Mouse (Mus musculus): ENCODE measurements around the gene Cckbr.
A peak's percentile ranks its signal among the peaks of the same experiment; 100 is the strongest.
"Not testable (repeated sequence)": the region's sequence is repeated elsewhere in the genome, so short reads cannot be mapped to it uniquely, and the experiment has no call there.

The Cckbr gene

DNA sequence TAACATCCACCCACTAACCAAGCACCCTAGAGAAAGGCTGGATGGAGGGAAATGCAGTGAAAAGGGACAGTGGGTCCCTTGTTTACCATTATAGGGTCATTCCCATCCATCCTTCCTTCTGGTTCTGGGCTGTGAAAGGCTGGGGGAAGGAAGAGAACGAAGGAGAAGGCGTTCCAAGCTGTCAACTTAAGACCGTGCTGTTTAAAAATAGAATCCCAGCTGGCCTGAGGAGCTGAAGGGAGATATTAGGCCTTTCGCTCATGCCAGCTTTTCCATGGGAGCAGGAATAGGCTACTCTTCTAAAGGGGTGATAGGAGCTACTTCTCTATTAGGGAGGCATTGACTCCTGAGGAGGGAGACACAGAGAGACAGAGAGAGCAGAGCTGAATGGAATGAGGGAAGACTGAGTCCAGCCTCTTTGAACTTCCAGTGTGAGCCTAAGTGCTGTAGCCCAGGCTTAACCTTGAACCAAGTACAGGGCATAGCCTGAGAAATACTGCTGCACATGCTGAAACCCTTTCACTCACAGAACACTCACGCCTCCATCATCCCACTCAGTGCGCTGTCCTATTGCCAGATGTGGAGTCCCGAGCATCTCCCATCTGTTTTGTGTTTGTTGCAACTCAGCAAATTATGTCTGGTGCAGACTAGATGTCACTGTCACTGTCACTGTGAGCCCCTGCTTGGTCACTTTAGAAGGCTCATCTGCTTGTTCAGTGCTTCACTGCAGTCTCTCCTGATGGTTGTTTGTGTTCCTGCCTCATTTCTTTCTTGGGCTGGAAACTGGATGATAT, 12.6 kb downstream of the Cckbr start:
- DNase-seq (ENCODE audit: low spot score) = no peak

DNA sequence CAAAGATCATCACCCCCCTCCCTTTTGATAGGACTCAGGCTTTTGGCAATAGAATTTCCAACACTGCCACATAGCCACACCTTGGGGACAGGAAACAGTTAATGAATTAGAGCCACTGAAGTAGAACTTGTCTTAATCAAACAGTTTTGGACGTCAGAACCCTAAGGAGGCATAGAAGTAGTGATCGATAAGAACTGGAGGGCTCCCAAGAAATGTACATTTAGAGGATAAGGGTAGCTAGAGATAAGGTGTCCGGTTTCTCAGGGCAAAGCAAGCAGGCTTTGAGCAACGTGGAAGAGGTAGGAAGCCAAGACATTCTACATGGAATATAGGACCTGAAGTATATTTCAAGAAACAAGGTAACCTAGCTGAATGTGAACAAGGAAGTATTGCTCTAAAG, 15.9 kb downstream of the Cckbr start:
- DNase-seq (ENCODE audit: low spot score) = no peak

DNA sequence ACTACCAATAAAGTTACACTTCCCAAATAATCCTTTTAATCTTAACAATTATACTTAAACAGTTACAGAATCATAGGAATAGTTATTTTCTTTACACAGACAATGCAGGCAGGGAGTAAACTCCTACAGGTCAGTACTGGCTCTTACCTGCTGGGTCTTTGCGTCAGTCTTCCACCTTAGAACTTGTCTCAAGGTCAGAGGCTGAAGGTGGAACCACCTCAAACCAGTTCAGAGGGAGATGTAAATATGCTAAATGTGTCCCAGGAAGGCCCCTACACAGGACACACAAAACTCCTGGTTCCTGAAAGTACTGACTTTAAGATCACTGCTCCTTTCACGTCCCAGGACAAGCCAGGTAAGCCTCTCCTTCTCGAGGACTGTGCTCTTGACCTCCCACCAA, 19.5 kb downstream of the Cckbr start:
- DNase-seq (ENCODE audit: low spot score) = no peak

DNA sequence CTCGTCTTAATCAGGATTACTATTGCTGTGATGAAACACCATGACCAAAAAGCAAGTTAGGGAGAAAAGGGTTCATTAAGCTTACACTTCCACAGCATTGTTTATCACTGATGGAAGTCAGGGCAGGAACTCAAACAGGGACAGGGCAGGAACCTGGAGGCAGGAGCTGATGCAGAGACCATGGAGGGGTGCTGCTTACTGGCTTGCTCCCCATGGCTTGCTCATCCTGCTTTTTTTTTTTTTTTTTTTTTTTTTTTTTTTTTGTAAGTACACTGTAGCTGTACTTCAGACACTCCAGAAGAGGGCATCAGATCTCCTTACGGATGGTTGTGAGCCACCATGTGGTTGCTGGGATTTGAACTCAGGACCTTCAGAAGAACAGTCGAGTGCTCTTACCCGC, 27.8 kb downstream of the Cckbr start:
- not testable (repeated sequence) for DNase-seq (ENCODE audit: low spot score)

DNA sequence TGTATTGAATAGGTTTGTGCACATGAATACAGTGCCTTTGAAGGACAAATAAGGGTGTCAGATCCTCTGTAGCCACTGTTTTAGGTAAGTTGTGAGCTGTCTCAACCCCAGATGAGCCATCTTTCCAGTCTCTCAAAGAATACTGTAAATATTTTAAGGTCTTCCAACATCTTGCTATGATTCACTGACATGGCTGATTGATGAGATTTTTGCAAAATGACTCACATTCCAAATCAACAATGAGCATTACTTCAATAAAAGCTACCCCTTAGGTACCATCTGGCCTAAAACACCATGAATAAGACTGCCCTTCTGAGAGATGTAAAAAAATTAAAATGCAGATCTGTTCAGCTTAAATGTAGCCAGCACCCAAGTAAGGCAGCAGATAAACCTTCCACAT, 33.0 kb downstream of the Cckbr start:
- no peak for DNase-seq (ENCODE audit: low spot score)

DNA sequence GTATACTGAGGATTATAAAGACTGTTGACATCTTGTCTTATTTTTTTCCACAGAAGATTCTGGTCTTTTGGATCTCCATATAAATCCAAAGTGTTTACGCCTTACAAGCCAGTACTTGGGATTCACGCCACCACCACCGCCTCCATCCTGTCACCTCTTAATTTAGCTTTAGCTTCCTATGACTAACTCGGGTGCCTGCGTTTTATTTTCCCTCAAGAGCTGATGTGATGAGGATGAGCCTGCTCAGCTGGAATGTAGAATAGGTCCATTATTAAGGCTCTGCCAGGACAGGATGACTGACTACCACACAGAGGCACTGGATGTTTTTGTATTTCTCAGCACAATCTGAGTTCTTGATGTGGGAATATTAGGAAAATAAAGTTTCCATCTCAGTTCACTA, 40.0 kb downstream of the Cckbr start:
- not testable (repeated sequence) for DNase-seq (ENCODE audit: low spot score)

DNA sequence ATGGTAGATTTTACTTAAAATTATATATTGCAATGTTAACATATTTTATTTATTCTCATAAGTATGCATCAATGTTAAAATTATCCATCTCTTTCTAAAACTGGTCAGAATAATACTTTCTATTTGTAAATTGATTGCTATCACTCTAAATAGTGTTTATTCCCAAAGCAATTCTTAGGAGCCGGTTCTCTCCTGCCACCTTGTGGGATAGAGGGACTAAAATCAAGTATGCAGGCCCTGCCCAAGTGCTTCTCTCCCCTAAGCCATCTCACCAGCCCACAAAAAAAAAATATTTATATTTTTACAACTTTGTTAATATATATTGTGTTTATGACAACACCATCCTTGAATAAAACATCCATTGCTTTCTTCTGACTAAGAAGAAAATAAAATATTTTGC, 47.1 kb downstream of the Cckbr start:
- DNase-seq (ENCODE audit: low spot score) = no peak

DNA sequence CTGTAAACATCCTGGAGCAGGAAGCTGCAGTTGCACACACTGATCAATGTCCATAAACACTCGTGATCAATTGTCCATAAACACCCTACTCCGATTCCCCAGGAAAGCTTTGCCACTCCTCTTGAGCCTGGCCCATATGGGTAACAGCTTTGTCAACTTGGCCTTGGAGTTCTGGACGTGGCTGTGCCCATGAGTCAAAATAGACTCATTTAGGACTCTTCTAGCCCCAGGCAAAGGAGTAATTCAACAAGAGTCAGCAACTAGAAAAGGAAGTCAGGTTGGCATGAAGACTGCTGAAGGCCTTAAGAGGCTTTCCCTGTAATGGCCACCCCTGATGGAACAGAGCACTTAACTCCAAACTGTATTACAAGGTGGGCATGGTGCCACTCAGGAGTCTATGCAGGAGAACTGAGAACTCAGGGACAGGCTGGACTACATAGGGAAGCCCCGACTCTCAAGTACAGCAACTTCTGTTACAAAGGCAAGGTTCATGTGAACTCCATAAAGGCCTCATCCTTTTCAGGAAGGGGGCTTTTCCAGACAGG, 49.3 kb downstream of the Cckbr start:
- no peak for DNase-seq (ENCODE audit: low spot score)

DNA sequence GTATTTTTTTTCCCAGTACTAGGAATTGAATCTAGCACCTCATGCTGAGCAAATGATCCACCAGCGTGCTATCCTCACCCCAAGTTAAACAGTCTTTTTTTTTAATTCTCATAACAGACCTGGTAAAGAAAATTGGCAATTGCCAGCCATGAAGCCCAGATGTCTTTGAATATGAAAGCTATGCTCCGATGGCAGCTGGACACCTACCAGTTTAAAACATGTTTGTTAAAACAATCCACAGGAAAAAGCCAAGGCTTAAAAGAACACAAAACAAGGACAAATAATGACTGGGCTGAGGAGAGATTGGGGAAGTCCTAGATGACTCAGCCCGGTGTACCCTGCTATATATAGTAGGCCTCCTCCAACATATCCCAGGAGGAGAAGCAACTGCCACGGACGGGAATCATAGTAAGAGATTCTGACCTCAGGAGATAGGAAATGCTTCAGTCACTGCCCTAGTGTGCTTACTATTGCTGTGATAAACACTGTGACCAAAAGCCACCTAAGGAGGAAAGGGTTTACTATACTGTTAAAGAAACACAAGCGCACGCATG, 49.9 kb downstream of the Cckbr start:
- no peak for DNase-seq (ENCODE audit: low spot score)

DNA sequence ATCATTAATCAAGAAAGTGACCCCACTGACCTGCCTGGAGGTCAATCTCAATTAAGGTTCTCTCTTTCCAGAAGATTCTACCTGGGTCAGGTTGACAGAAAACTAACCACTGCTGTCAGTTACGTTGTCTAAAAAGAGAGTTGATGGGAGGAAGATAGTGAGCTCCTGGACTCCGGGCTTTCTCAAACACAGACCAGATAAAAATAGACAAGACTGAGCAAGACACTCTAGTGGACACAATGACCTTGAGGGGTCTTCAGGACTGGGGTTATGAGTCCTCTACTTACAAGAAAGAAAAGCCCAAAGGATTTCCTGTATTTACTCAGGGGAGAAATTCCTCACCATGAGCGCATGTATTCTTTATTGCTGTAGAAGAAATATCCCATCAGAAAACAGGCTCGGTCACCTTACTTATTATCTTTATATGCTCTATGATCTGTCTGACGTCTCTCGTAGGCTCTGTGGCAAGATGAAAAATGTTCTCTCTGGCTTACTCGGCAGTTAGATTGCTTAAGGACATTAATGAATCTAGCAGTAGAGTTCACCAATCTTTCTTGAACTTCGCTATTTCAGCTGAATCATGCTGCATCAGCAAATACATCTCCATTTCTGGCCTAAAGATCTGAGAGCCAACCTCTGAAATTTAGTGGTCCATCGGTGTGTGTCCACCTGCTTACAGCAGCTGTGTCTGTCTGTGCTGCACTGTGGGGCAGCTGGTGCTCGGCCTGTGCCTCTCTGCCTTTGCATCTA, 51.3 kb downstream of the Cckbr start:
- DNase-seq (ENCODE audit: low spot score) = no peak

DNA sequence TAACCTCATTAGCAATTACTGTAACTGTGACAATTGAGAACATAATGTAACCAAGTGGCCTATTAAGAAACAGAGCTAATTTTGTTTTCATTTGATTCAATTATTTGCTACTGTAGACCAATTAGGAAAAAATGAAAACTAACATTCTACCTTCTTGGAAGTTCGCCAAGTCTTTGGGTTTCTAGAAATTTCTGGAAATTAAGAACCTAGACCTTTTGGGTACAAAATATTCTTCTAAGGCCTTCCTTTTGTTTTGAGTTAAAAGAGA, 51.8 kb downstream of the Cckbr start:
- DNase-seq (ENCODE audit: low spot score) = no peak

DNA sequence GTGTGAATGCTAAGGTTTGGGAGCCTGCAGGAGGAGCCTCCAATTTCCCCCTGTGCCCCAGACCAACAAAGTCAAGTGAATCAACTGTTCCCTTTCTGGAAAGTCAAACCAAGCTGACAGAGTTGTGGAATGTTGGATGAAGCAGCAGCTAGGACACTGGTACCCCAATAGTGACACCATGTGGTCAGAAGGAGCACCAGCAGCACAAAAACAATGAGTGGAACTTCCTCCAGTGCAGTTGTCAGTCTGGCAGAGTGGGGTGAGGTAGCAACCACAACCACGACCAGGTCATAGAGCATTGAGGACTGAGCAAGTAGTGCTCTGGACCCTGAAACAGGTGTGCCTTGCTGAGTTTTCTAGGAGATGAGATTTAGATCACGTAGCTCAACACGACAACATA, 52.3 kb downstream of the Cckbr start:
- peak; percentile 20 for DNase-seq (ENCODE audit: low spot score)

DNA sequence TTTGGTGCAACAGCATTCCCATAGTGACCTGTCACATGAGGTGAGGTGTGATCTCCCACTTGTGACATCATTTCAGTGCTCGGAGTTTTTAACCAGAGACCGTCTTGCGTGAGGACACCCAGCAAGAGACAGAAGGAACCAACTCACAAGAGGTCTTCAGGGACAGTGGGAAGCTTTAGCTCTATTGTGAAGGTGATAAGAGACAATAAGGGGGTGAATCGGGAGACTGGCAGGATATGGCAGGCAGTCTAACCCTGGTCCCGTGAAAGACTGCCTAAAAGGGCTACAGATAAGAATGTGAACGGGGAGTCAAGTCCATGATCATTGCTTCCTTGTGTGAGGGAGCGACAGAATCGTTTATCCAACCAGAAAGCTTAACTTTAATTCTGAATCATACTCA, 52.8 kb downstream of the Cckbr start:
- no peak for DNase-seq (ENCODE audit: low spot score)

DNA sequence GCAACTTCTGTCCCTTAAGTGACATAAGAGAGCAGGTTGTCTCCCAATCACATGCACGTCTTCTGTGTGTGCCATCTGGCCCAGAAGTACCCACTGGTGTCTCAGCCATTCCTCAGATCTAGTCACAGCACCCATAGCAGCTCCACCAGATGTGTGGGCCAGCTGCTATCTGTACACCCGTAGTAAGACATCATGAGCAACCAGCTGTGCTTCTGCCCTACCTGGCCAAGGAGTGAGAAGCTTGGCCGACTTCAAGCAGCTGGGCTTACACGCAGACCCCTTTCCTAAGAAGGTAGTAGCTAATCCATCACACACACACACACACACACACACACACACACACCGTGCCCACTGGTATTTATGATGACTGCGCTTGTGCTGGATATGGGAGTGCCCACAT, 53.7 kb downstream of the Cckbr start:
- DNase-seq (ENCODE audit: low spot score) = no peak

DNA sequence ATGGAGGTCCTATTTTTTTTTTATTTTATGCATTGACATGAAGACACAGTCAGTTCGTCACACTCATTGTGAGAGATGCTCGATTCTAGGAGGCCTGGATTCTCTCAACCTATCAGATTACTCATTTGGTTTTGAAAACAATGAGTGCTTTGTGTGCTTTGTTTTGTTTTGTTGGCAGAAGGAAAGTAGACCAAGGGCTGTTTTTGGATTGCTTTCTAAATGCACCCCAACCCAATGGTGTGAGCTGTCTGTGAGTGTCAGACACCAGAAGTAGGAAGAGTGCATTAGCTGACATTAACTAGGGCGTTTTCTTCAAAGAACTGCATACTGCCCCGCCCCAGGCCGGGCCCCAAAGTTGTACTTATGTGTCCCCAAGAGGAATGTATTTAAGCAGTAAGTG, 54.5 kb downstream of the Cckbr start:
- DNase-seq (ENCODE audit: low spot score) = no peak

DNA sequence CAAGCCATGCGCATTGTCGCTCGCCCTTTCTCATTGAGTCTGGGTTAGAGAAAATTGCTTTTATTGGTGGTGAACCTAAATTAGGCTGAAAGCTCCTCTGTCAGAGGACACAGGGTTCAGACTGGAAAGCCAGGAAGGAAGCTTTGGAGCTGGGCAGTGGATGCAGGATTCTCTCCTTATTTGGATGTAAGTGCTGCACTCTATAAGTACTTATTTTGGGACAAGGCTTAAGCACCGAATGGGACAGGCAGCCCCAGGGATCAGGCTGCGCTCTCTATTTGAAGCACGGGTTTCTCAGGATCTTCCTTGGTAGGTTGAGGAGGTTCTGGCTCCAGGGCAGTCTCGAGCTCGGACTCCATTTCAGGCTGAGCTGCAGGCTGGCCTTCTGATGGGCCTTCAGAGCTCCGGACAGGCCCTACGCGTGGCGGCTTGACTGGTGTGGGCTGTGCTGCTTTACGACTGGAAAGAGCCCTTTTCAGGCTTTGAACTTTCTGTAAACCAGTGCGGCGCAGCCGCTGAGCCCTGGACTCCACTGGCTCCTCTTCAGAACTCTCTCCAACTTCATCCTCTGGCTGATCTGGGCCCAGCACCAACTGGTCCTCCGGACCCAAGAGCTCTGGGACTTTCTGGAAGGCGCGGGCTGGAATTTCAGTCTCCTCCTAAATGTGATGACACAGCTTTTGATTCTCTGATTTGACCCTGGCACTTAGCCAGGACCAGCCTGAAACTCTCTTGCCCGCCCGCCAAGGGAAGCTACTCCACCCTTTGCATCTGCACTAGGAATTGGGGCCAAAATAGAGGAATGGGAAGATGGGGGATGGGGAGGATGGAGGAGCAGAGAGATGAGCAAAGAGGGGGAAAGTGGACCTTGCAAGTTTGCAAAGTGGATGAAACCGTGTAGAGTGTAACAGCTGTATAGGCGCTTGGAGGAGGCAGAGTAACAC, 55.3 kb downstream of the Cckbr start:
- DNase-seq (ENCODE audit: low spot score) = peak; percentile 34

DNA sequence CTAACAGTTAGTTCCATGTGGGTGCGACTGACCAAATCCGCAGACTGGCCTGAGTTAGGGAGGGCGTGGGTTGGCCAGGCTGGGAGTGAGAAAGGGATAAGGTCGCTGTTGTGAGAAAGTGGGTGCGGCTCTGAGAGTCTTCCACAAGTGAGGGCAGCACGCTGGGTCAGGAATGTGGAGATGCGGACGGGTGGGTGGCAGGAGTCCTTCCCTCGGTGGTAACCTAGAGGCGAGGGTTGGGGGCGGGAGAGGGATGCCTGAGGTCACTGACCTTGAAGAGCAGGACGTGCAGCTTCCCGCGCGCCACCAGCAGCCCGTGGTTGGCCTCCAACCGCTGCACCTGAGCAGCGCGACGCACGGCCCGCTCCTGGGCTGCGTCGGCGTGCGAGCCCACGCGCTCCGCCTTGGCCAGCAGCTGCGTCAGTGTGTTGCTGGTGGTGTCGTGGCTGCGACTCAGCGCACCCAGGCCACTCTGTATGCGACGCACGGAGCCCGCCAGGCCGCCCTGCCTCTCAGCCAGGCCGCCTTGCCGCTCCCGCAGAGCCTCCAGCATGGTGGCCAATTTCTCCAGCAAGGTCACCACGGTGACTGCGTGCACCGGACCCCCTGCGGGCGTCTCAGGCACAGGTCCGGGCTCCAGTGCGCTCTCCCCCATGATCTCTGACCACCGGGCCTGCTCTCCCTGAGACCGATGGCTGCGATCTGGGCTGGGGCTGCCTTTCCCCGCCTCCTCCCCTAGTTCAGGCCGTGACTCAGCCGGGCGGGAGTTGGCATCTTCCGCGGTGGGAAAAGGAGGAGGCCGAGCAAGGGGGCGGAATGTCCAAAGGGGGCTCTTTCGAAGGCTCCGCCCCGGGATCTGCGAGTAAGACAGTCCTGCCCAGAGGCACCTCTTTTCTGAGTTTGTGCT, 56.2 kb downstream of the Cckbr start, which contains the start of gene Cavin3:
Gene Cavin3, minus strand, starts transcription at position 796 of the 907 bp plus-strand sequence.
- DNase-seq (ENCODE audit: low spot score) = peak; percentile 79

DNA sequence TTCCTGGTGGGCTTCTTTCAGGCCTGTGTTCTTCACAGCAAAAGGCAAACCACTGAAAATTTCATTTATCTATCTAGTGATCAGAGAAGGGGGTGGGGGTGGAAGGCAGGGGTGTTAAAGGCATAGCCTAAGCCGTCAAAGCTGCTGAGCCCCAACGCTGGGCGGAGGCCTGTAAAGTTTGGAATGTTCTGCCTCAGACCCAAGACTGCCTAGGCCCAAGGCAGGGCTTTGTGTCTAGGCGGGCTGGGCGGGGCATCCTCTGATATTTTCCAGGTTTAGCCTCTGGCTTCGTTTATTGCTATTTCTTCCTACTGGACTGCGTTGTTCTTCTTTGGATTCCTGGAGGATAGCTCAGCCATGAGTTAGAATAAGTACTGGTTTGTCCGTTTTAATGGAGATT, 56.9 kb downstream of the Cckbr start:
- peak; percentile 17 for DNase-seq (ENCODE audit: low spot score)

DNA sequence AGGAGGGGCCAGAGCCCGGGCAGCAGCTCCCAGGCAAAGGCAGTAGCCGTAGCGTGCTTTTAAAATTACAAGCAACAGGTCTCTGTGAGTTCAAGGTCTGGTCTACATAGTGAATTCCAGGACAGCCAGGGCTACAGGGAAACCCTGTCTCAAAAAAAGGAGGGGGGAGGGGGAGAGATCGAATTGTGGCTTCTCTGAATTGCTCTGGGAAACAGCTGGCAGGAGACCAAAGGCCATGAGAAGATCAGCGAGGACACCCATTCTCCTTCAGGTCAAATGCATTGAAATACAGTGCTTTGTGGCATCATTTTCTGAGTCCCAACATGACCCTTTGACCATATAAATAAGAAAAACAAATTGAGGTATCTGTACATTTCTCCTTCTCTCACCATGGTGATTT, 59.5 kb downstream of the Cckbr start:
- DNase-seq (ENCODE audit: low spot score) = no peak

DNA sequence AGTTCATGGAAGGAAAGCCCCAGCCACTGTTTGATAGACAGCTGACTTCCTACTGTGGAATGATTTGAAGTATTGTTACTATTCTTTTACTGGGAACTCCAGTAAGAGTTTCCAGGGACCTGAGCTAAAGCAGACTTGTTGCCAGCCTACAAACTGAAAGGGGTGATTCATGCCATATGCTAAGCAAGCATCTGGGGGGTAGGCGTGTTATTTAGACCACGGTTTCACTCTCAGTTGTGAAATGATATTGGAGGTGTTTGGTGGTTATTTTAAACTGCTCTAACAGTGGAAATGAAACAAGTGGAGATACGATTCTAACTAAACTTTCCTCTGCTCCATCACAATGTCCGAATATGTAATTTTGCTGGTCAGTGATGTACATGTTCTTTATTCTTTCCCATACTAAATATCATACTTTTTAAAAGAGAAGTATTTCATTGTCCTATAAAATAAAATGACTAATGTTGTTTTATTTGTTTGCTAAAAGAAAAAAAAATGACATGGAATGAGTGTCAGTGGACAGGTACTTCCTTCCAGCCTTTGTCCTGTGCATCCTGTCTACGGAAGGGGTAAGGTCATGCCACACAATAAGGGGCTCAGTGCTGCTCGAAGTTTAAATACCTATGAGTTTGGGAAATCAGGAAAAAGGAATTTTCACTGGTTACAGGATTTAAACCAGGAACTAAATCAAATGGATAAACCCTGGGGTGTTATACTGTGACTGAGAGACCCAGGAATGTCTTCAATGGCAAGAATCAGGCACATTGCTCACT, 61.8 kb downstream of the Cckbr start:
- DNase-seq (ENCODE audit: low spot score) = no peak
